Mouse (Mus musculus) C2C12 (cell line): ENCODE data around the gene Camta1.

Source experiments
- CTCF ChIP-seq: IDR thresholded peaks from one replicate; pipeline ENCODE4 v1.5.1; 2011; ENCODE audit not compliant: control insufficient read depth, insufficient read depth, insufficient read length
- MYOG ChIP-seq: IDR thresholded peaks from one replicate; pipeline ENCODE4 v1.6.1; 2011; ENCODE audit not compliant: control insufficient read depth, insufficient read length; ENCODE audit errors: extremely low read depth

DNA sequence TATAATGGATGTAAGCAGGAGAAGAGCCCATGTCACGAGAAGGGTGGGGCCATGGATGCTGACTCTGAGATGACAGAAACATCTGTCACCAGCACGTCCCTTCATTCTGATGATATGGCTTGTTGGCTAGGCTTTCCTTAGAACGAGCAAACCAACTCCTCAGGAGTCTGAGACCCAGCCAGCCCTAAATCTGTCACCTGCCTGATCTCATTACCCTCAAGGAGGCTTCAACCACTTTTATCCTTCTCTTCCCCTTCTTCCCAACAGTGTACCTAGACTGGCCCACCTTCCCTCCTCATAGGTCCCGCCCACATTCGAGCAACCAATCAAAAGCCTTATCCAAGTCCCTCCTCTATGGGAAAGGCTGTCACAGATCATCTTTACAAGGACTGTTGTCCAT, 173.5 kb downstream of the Camta1 start:
- TF ChIP-seq MYOG (no peak), CTCF (no peak)
